Mouse (Mus musculus) gonadal fat pad, adult 2 months (tissue): ENCODE data around the gene Derl3. TPM values are rescaled to one million over a fixed set of nuclear protein-coding genes. Genes with fewer than 3 reads are reported as not detected.
"Not testable (repeated sequence)": the region's sequence is repeated elsewhere in the genome, so short reads cannot be mapped to it uniquely, and the experiment has no call there.

Source experiments
- DNase-seq: peaks from one replicate; pipeline ENCODE4 v3.0.0-alpha.2; 2012; ENCODE audit warnings: low read depth
- polyA plus RNA-seq: library from polyadenylated mRNA; depleted of rRNA; stranded (reverse); fragments of >200 nt; gene quantifications from 2 replicates; pipeline ENCODE4 v1.2.3, GENCODE M21; 2012; rRNA removed

Gene Derl3
- polyA plus RNA-seq, result 186 and 253 TPM in 2 replicates

DNA sequence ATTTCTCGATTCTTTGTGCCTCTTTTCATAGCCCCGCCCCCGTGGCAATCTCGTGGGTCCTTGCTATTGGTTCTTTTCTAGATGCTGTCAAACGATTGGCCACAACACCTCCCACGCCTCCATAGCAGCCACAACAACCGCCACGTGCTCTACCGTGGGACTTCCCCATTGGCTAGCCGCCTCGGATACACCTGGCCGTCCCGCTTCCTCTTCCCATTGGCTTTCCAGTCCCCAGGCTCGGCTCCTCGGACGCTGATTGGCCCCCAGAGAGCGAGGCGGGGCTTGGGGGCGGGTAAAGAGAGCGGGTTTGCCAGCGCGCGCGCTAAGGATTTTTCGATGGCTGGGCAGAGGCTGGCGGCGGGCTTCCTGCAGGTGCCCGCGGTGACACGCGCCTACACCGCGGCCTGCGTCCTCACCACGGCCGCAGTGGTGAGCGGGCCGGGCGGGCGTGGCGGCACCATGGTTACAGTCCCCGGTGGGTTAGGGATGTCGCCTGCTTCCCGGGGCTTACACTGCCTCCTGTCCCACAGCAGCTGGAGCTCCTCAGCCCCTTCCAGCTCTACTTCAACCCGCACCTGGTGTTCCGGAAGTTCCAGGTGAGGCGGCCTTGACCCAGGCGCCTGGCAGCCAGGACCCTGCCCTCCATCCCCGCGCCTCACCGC is at the start of gene Derl3:
Gene Derl3, plus strand, starts transcription at position 325 of the 662 bp plus-strand sequence.
- DNase-seq, result peak; percentile 78

DNA sequence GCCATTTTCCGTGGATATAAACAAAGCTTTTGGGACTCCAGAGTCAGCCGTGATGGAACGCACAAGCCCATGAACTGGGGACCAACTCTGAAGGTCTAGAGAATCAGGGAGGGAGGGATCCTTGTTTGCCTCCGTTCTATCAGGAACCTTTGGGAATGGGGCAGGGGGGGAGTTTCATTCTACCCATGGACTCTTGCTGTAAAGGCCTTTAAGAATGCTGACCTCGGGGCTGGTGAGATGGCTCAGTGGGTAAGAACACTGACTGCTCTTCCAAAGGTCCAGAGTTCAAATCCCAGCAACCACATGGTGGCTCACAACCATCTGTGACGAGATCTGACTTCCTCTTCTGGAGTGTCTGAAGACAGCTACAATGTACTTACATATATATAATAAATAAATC is 49.3 kb upstream of the Derl3 start:
- not testable (repeated sequence) for DNase-seq

DNA sequence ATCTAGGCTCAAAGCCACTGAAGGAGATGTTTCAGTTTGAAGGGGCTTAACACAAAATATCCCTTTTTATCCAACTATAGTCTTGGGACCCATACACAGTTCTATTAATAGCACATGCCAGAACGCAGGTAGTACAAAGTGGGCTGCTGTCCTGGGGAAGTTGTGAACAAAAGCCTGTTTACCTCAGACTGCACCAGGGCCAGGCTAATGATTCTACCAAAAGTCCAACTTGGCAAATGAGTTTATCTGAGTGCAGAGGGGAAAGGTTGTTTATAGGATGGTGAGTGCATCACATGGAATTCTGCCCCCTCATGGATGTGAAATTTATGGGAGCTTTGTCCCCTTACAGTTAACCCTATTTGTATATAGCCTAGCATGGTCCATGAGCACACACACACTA is 48.4 kb upstream of the Derl3 start:
- DNase-seq, result no peak

DNA sequence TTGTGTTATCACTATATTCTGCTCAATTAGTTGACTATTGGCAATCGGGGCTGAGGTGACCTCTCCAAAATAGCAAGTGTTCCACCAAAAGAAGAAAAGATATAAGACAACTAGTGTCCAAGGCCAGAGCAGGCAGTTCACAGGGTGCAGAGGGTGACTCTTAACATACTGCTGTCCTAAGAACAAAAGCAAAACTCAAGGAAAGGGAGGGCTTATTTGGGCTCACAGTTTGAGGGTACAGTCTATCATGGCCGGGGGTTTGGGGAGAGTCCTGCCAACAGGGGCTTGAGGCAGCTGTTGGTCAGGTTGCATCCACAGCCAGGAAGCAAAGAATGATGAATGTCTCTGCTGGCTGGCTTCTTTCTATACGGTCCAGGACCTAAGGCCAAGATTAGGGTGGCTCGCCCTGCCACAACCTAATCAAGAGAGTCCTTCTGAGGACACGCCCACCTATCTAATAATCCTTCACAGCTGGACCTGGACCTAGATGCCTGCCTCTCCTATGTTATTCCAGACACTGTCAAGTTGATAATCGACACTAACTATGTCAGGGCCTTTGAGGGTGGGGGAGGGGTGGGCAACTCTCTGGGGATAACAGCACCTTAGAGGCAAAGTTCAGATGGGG is 47.8 kb upstream of the Derl3 start:
- DNase-seq, result no peak

DNA sequence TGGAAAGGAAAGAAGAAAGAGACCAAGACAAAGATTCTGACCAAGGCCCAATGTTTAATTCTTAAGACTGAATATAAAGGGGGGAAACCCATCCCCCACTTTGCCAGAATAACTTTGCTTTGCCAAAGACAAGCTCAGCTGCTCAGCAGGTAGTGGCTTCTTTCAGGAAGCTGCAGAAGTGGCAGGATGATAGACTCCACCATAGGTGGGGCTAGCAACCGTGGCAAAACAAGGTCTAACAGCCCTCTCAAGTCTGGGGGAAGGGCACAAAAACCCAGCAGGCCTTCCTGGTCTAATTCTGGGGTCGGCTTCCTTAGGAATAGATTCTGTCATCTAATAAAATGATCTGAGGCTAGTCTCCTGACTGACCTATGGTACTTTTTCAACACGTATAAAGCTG is 44.8 kb upstream of the Derl3 start:
- DNase-seq, result no peak

DNA sequence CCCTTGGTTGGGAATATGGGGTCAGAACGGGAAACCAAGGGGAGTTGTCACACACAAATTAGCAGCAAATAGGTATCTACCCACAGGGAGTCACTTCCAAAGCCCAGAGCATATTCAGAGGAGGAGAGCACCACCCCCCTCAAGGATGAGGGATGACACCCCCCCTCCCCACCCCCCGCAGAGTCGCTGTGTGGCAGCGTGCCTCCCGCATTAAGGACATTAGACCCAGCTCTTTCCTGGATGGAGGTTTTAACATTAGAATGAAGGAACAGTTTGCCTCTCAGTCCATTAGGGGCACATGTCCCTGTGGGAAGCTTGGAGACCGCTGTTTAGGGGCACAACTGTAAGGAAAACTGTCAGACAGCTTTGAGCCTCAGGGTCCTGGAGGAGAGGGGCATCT is 42.1 kb upstream of the Derl3 start:
- no peak for DNase-seq

DNA sequence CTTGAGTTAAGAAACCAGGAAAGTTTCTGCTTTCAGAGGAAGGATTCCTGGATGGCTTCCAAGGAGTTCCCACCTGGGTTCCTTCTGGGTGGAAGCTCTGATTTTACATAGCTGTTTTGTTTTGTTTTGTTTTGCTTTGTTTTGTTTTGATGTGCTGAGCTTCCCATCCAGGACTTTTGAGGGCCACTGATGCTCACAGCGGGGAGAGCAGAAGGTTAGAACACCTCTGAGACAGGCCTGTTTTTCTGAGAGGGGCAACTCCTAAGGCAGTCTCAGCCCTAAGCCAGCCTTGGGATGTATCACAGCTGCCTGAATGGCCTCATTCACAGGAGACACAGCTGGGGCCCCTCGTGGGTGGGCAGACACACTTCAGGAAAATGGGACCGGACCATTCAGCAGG is 41.5 kb upstream of the Derl3 start:
- no peak for DNase-seq

DNA sequence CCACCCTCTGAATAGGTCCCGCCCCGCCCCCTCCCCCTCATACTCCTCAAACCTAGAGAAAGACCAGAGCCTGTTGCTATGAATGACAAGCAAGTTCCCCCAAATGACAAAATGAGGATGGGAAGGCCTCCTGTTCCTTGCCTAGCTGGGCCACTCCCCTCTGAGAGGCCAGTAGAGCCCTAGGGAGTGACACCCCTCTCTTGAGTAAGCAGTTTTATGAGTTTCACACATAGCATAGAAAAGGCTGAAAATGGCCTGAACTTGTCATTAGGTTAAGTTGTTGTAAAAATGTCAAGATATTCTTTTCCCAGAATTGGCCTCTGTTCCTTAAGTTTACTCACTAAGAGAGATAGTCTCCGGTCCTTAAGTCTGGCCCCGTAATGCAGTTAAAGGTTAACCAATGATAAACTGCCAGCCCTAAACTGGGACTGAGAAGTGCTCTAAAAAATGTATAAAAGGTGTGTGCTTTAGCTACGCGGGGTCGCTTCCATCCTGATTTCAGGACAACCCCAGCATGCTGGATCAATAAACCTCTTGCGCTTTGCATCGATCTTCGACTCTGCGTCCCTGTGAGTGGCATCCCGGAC is 40.6 kb upstream of the Derl3 start:
- no peak for DNase-seq

DNA sequence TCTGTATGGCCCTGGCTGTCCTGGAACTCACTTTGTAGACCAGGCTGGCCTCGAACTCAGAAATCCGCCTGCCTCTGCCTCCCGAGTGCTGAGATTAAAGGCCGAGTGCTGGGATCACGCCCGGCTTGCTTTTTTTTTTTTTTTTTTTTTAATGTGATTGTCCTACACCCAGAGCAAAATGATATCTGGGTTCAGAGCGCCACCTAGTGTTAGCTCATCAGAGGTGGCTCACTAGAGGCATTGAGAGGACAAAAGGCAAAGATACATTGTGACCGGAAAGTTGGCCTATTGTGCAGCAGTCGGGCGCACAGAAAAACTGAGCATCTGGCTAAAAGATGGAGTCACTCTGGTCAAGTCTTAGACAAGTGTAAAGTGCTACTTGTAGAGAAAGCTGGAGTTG is 39.8 kb upstream of the Derl3 start:
- no peak for DNase-seq

DNA sequence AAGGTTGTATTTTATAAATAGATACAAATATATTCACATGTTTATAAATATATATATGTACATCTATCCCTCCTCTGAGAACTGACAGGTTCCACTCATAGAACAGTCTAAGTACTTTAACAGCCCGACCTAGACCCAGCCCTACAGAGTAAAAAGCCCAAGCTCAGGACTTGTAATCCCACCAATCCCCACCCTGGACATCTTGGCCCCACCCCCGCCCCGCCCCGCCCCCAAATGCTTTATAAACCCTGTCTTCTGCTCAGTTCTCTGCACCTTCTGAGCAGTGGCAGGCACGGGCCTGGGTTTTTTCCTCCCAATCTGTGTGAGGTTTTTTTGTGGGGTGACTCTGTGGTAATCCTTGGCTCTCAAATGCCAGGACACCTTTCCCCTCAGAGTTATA is 39.1 kb upstream of the Derl3 start:
- no peak for DNase-seq

DNA sequence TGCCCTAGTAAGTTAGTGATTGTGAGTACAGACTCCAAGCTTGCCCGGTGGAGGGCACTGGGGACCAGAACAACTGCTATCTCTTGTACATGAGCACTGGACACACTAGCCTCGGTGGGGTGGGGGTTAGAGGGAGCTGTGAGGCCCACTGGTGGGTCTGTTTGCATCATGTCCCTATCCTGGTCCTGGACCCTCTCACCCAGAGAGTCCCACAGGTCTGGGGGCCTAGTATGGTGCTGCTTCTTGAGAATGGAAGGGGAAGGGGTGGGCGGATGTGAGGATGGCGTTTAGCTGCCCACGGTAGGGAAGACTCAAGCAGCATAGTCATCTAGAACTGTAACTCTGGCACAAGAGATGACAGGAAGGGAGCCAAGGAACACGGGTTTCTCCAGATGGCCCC is 38.4 kb upstream of the Derl3 start:
- DNase-seq, result no peak

DNA sequence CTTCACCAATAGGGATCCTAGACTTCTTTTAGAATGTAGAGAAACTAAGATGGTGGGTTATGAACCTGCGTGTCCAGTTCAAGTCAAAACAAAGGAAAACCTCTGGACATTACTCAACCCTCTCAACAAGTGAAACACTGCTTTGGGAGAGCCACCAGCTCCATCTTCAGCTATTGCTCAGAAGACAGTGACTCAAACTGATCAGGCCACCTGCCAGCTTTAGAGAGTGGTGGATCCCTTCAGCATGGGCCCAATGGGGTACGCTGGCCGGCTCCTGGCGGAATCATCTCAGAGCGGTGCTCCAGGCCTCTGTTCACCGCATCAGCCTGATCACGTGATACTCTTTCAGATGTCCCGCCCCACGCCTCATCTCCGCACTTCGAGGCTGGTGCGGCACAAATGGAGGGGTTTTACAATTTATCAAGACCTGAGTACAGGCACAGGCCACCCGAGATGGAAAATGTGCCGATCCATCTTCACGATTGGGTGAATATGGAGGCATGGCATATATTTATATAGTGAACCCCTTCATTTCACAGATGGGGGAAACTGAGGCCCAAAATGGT is 37.7 kb upstream of the Derl3 start:
- DNase-seq, result no peak

DNA sequence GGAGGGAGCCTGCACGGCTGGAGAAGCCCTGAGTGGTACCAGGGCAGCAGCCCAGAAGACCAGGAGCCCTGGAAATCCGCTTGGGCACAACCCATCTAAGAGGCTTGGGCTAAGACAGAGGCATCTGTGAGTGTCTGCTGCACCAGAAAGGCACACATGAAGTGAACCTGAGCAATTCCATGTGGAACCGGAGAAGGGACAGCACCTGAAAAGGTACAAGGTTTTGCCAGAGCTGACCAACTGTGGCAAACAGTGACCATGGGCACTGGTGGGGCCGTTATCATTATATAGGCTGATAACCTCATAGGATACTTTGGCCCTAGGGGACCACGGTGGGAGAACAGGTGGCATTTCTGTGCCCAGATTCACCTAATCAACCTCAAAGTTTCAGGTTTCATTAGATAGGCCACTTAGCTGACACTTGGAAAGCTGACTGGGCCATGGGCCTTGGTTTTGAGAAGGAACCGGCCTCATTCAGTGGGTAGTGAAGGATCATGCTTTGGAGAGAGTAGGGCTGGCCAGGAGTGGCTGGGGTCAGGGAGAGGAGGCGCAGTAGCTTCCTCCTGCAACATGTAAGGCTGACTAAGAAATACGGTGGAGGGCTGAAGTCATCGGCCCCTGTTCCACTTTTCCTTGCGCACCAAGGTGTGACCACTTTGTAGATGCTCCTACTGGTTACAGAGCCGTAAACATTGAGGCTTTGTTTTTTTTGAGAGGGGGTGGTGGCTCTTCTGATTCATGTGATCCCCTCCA is 36.9 kb upstream of the Derl3 start:
- DNase-seq, result no peak

DNA sequence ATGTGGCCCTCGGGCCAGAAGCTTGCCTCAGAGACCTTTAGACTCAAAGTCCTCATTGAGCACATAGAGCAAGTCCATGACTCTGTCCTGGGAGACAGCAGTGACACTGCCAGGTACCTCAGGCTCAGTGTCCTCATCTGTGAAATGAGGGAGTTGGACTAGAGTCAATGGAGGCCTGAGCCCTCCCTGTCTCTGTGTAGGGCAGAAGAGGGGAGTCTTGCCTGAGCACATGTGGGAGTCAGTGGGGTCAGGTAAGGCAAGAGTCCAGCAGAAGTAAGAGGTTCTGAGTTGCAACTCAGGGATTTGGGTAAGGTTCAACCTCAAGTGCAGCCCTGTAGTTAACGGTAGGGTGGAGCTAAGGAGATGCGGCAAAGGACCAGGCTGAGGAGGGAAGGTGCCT is 36.2 kb upstream of the Derl3 start:
- no peak for DNase-seq

DNA sequence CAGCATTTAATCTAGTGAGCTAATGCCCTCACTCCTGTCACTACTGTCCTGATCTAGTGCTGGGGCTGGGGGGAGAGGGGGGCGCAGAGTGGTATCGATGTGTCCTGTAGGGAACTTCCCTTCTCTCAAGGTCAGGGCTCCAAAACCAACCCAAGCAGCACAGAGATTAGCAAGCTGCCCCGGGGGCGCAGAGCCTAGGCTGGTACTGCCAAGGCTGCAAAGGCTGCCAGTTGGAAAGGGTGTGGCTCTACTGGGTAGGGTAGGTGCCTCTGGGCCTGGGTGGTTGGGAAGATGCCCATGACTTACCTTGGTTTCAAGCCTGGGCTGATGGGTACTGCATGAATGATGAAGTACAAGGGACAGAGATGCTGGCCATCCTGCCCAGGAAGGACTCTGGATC is 35.6 kb upstream of the Derl3 start:
- DNase-seq, result no peak

DNA sequence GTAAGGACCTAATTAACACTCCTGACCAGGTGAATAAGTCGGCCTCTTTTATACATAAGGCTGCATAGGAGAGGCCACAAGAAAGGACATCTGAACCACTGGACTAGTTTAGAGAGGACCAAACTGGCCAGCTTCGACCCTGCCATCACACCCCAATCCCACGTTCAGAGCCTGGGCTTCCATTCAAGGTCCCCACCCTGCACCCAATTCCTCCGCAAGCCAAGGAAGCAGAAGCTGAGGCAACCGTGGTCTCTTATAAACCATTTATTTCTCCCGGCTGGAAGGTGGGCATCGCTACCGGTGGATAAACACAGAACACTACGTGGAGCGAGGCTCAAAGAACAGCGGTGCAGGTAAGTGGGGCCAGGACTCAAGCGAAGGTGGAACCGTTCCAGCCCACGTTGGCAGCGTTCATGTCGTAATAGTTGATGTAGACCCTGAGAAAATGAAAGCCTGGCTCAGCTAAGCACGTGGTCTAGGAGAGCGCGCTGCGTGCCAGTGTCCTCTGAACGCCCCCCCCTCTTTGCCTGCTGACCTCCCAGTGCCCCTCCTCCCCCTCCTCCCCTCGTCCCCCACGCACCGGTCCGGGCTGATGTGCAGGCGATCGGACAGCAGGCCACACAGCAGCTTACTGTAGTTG is 34.0 kb upstream of the Derl3 start:
- no peak for DNase-seq

DNA sequence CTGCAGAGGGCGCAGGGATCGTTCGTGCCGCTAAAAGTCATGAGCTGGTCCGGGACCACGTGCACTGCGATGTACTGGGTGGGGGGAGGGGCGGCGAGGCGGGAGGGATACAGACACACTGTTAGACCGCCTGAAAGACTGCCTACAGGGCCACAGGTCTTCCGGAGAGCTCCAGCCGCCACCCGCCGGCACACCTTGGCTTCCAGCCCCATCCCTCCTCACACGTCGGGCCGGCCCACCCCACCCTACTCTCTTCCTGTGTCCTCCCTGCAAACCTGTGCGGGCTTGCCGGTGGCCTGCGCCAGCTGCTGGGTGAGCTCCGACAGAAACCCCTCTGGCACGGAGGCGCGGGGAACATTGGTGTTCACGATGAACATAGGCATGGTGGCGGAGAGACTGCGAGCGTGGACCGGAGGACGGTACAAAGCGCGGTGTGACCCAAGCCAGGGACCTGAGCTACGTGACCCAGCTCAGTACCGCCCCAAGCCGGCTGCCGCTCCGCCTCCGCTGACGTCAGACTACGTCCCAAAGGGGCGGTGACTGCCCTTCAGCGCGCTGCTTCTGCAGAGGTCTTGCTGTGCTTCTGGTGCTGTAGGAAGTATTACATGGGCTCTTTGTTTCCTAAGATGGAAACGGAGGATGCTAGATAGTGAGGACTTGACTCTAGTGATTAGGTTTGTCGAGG is 33.3 kb upstream of the Derl3 start, which contains the start of gene Mif:
Gene Mif, minus strand, starts transcription at position 455 of the 685 bp plus-strand sequence.
- DNase-seq, result not testable (repeated sequence)

DNA sequence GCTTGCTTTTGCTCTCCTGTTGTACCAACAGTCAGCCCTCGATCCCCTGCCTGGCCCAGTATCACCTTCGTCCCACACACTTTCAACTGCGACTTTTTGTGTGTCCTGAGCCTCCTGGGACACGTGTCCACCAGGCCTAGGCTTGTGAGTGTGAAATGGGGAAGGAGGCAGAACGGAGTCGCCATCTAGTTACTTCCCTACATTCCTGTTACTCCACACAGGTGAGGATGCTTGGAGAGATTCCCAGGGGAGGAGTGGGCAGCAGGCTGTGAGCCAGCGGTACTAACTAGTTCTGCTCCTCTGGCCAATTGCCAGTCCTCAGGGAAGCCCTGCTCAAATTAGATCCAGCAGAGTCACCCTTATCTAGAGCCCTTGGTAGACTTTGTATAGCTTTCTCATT is 32.5 kb upstream of the Derl3 start:
- no peak for DNase-seq

DNA sequence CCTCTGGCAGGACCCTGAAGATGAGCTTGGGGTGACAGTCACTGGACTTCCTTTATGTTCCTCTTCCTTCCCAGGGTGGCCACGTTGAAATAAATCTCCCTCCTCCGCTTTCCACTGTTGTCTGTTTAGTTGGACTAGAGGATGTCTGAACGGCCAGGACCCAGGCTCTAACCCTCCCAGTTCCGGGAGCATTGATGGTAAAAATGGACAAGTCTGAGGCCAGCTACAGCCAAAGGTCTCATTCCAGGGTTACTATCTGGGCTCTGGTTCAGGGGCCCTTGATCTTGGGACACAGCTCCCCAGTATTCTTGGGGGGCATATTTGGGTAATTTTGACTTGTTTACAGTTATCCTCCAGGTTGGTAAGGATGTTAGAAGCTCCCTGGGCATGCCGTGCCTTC is 31.6 kb upstream of the Derl3 start:
- no peak for DNase-seq

DNA sequence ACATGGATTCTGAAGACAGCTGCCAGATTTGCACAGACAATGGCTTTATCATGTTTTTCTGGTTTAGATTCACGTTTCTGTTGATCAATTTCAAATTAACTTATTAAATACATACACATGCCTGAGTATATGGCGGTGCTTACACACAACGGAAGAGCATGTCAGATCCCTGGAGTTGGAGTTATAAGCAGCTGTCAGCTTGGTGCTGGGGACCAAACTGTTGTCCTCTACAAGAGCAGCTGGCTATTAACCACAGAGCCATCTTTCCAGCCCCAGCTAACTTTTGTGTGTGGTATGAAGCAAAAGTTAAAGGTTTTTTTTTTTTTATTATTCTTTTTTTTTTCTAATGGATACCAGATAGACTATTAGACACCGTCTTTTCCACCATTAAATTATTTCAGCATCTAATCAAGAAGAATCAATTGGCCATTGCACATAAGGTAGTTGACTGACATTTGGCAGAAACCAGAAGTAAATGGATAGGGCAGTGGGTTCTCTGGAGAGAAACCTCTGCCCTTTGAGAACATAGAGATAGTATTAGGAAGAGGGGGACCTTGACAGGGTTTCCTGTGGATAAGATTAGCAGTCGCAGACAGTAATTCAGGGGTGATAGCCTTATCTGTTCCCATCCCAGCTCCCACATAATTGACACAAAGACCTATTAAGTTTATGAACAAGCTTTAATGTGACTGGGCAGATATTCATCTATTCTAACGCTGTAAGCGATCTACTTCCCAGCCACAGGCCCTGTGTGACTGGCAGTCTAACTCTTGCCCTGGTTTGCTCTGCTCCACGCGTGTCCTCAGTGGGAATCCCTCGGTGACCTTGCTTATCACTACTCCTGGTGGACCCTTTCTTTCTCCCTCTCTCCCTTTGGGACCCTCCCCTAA is 20.9 kb upstream of the Derl3 start:
- no peak for DNase-seq
